Mouse (Mus musculus) R1 (cell line): ENCODE data around the gene Klhl22.

Experiments
- DNase-seq: peaks from one replicate; pipeline ENCODE4 v3.0.0-alpha.2; 2018; ENCODE audit warnings: low read depth, low spot score

The Klhl22 gene

GRCm38 (mm10) chr16:17757756-17758155 lies 1.7 kb upstream of the Klhl22 start:
- no peak for DNase-seq

GRCm38 (mm10) chr16:17758902-17759301 lies 516 bp upstream of the Klhl22 start:
- DNase-seq: no peak

GRCm38 (mm10) chr16:17759813-17760321 lies 449 bp downstream of the Klhl22 start:
- peak; percentile 46 for DNase-seq

- DNase-seq: peak; percentile 88
These were observed 1.2 kb downstream of the Klhl22 start for GRCm38 (mm10) chr16:17760657-17761056.

- DNase-seq: no peak
These were observed 1.7 kb downstream of the Klhl22 start for GRCm38 (mm10) chr16:17761074-17761473.

GRCm38 (mm10) chr16:17764108-17764511 lies 4.7 kb downstream of the Klhl22 start:
- DNase-seq: no peak

- DNase-seq: no peak
These were observed 9.4 kb downstream of the Klhl22 start for GRCm38 (mm10) chr16:17768834-17769233.

GRCm38 (mm10) chr16:17771117-17771865 lies 11.9 kb downstream of the Klhl22 start:
- no peak for DNase-seq

- DNase-seq: peak; percentile 65
These were observed 17.4 kb downstream of the Klhl22 start for GRCm38 (mm10) chr16:17776828-17777227.

- no peak for DNase-seq
These were observed 18.8 kb downstream of the Klhl22 start for GRCm38 (mm10) chr16:17778223-17778622.

- no peak for DNase-seq
These were observed 20.3 kb downstream of the Klhl22 start for GRCm38 (mm10) chr16:17779692-17780091.

GRCm38 (mm10) chr16:17785337-17785736 lies 25.9 kb downstream of the Klhl22 start:
- DNase-seq: no peak

GRCm38 (mm10) chr16:17792728-17793127 lies 33.3 kb downstream of the Klhl22 start:
- DNase-seq: no peak

GRCm38 (mm10) chr16:17794047-17794446 lies 34.6 kb downstream of the Klhl22 start:
- DNase-seq: no peak

GRCm38 (mm10) chr16:17795643-17796042 lies 36.2 kb downstream of the Klhl22 start:
- DNase-seq: no peak

- no peak for DNase-seq
These were observed 37.1 kb downstream of the Klhl22 start for GRCm38 (mm10) chr16:17796519-17796918.

- DNase-seq: peak; percentile 46
These were observed 37.8 kb downstream of the Klhl22 start, which contains the start of gene Scarf2 for GRCm38 (mm10) chr16:17796971-17797811. TSS of gene Scarf2 (plus strand) at chr16:17797282.

GRCm38 (mm10) chr16:17797812-17798311 lies 38.4 kb downstream of the Klhl22 start:
- DNase-seq: peak; percentile 26

- DNase-seq: no peak
These were observed 39.1 kb downstream of the Klhl22 start for GRCm38 (mm10) chr16:17798321-17799180.

GRCm38 (mm10) chr16:17799584-17799983 lies 40.2 kb downstream of the Klhl22 start:
- DNase-seq: no peak

GRCm38 (mm10) chr16:17801777-17802455 lies 42.5 kb downstream of the Klhl22 start:
- peak; percentile 23 for DNase-seq
